ENCODE assay signal across 16 mouse cellular contexts in genomic region chr14:83648643-83649042, GRCm38 (mm10).
"Had no signal": no experiment of that assay in that cellular context is flagged by ENCODE, and none has a peak within 500 bp of the region (broad histone marks: within the 10 kb centered on the region; RNA-seq: fewer than 3 reads in every experiment).

No protein-coding gene starts in this region.

- H3K9ac ChIP-seq: liver, embryonic 15.5 days; liver, postnatal 0 days; lung, embryonic 15.5 days; midbrain, embryonic 12.5 days; neural tube, embryonic 12.5 days; stomach, embryonic 15.5 days had no signal

- H3K36me3 ChIP-seq: liver, embryonic 15.5 days; lung, embryonic 15.5 days; midbrain, embryonic 12.5 days; neural tube, embryonic 12.5 days; stomach, embryonic 15.5 days had no signal

- H3K4me3 ChIP-seq: liver, embryonic 15.5 days; lung, embryonic 15.5 days; megakaryocyte, embryonic 14.5 days; midbrain, embryonic 12.5 days; neural tube, embryonic 12.5 days; stomach, embryonic 15.5 days had no signal

- H3K27me3 ChIP-seq: liver, embryonic 15.5 days; lung, embryonic 15.5 days; megakaryocyte, embryonic 14.5 days; midbrain, embryonic 12.5 days; neural tube, embryonic 12.5 days; stomach, embryonic 15.5 days had no signal

- H3K4me1 ChIP-seq: liver, embryonic 15.5 days; lung, embryonic 15.5 days; megakaryocyte, embryonic 14.5 days; midbrain, embryonic 12.5 days; neural tube, embryonic 12.5 days; stomach, embryonic 15.5 days had no signal

- H3K27ac ChIP-seq: liver, embryonic 15.5 days; lung, embryonic 15.5 days; macrophage; midbrain, embryonic 12.5 days; neural tube, embryonic 12.5 days; stomach, embryonic 15.5 days; stomach, postnatal 0 days had no signal

- H3K9me3 ChIP-seq: liver, embryonic 15.5 days; lung, embryonic 15.5 days; megakaryocyte, embryonic 14.5 days; midbrain, embryonic 12.5 days; neural tube, embryonic 12.5 days; stomach, embryonic 15.5 days had no signal

- DNase-seq: liver, postnatal 0 days; lung, adult 2 months; lung, postnatal 14 days; lung, postnatal 36 days; midbrain, embryonic 14.5 days; thymus, adult 2 months; thymus, postnatal 25 days; thymus, postnatal 4 days had no signal
